Mouse (Mus musculus) yolk sac, embryonic 10.5 days (tissue): ENCODE measurements around the gene Ap2s1.
"Not testable (repeated sequence)": the region's sequence is repeated elsewhere in the genome, so short reads cannot be mapped to it uniquely, and the experiment has no call there.

ENCODE experiments used
- DNase-seq: peaks from one replicate; pipeline ENCODE4 v3.0.0-alpha.2; 2017; ENCODE audit warnings: low spot score

Ap2s1 gene

DNA sequence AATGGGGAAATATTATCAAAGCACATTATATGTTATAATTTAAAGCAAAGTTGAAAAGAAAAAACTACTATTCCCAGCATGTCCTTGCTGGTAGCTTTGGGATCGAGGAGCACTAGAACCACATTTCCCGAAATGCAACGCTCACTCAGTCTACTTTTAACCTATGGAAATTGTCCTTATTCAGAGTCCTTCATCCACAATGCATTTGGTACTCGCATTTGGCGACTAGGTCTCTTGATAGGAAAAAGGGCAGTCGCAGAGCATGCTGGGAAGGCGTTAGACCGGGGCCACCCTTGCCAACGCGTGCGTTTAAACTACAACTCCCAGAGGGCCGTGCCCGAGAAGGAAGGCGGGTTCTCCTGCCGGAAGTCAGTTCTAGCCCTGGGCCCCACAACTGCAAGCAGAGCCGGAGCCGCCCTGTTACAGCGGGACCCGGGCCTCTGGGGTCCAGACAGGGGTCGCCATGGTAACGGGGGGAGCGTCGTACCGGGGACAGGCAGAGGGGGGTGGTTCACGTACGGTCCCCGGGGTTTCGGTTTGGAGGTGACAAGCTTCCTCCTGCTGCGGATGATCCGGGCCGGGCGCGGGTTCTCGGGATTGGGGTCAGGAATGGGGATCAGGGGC lies at the start of gene Ap2s1:
Gene Ap2s1, plus strand, starts transcription at position 338 of the 624 bp plus-strand sequence.
- peak; percentile 98 for DNase-seq

DNA sequence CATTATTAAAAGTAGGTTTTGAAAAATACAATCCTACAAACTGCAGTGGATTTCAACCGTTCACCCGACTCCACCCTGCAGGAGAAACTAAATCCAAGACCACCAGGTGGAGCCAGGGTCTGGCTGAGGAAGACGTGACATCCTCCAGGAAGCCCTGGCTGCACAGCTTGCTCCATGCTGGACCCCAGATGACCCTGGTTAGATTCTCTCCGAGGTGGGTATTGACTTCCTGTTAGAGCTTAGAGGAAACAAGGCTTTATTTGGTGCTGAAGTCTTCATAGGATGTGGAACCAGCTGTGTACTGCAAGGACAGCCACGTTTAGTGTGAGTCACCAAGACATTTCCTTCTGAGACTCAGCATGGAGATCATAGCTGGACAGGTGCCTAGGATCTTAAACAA lies 49.0 kb upstream of the Ap2s1 start:
- DNase-seq: no peak

DNA sequence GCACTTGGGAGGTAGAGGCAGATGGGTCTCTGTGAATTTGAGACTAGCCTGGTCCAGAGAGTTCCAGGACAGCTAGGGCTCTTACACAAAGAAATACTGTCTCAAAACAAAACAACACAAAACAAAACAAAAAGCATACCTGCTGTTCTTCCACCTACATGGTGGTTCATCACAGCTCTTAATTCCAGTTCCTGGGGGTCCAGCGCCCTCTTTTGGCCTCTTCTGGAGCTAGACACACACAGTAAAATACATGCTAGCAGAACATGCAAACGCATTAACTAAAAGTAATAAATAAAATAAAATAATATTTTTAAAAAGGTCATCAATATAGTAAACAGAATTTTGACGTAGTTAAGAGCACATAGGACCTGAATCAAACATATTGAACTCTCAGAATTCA lies 43.2 kb upstream of the Ap2s1 start:
- DNase-seq: no peak

DNA sequence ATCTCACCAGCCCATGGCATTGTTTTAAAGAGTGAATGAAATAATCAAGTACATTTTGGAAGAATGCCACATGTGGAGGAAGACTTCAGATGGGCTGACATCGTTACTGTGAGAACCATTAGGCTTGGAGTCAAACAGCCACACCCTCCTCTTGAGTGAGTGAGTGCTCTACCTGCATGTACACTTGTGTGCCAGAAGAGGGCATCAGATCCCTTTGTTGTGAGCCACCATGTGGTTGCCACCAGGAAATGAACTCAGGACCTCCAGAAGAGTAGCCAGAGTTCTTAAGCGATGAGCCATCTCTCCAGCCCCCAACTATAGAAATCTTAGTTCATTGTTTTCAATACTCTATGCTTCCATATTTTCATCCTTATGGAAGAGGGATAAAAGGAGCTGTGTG lies 39.2 kb upstream of the Ap2s1 start:
- DNase-seq: no peak

DNA sequence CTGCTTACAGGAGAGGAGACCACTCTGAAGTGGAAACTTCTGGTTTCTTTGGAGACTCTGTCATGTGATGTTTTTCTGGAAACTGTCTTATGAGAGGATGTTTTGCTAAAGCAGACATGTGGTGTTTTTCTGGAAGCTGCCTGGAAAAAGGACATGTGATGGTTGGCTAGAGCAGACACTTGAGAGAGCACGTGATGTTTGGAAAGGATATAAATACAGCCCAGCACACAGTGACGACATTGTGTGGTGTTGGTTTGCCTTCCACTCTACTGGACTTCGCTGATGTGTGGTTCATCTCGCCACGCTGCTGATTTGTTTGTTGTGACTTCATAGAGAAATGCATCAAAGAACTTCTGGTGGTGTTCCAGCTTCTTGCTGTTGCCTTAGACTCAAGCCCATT lies 37.6 kb upstream of the Ap2s1 start:
- DNase-seq: no peak

DNA sequence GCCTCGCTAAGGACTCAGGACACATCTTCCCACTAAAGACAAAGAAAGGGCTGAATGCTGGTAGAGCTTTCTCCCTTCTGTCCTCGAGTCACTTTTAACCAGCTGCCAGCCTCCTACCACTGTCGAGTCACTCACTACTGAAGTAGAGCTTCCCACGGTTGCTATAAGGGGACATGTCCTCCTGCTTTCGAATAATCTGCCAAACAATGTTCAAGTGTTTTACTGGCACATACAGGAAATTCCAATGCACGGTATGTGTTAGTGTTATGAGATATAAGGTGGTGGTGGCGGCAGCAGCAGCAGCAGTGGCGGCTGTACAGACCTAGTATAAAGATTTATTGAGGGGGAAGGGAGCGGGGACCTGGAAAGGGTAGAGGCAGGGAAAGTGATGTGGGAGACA lies 31.8 kb upstream of the Ap2s1 start:
- DNase-seq: no peak

DNA sequence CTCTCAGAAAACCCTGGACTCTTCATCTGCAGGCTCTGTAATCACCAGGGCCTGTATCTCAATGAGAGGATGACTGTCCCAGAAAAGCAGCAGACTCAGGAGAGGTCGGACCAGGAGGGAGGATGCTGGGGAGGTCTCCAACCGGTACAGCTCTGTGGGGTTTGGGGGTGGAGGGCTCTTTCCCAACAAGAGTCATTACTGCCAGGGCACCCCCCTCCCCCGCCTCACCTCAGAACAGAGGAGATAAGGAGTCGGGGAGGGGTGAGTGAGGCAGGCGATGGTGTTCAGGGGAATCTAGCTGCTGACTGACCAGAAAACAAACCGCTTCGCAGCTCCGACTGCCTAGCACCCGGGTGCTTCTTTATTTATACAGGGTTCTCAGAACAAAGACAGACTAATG lies 30.0 kb upstream of the Ap2s1 start:
- DNase-seq: no peak

DNA sequence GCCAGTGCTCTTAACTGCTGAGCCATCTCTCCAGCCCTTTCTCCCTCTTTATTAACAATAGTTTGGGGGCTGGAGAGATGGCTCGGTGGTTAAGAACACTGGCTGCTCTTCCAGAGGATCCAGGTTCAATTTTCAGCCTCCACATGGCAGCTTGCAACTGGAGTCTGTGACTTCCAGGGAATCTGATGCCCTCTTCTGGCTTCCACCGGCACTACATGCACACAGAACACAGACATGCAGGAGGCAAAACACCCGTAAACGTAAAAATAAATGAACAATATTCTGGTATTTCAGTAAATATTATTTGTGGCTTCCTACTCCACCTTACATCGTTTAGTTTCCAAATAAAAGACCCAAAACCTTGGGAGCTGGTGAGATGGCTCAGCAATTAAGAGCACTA lies 27.6 kb upstream of the Ap2s1 start:
- DNase-seq: no peak

DNA sequence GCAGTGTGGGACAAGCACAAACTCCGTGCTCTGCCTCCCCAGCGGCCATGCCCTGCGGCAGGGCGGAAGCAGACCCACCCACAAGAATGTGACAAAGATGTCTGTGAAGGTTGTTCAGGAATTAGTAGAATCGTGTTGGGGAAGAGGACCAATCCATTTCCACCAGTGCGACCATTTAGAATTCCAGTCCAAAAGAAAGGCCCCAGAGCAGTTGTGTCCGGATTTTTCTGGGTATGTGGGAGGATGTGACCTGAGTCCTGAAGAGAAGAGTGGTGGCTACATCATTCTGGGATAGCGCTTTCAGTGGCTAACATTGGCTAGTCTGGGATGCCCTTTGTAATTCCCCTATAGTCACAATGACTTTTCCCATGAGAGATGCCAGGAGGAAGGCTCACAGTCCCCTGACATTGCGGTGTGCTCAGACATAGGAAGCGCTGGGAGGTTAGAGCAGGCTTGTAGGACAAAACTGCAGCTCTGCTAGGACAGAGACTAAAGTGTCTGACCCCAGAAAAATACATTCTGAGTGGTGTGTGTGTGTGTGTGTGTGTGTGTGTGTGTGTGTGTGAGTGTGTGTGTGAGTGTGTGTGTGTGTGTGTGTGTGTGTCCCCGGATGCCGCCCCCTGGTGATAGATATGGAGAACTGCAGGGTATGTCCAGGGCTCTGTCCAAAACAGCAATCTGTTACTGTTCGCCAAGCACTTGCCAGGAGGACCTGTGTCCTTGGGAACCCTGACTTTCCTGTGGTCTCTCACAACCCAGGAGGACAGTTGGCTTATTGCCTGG lies 25.4 kb upstream of the Ap2s1 start:
- DNase-seq: no peak

DNA sequence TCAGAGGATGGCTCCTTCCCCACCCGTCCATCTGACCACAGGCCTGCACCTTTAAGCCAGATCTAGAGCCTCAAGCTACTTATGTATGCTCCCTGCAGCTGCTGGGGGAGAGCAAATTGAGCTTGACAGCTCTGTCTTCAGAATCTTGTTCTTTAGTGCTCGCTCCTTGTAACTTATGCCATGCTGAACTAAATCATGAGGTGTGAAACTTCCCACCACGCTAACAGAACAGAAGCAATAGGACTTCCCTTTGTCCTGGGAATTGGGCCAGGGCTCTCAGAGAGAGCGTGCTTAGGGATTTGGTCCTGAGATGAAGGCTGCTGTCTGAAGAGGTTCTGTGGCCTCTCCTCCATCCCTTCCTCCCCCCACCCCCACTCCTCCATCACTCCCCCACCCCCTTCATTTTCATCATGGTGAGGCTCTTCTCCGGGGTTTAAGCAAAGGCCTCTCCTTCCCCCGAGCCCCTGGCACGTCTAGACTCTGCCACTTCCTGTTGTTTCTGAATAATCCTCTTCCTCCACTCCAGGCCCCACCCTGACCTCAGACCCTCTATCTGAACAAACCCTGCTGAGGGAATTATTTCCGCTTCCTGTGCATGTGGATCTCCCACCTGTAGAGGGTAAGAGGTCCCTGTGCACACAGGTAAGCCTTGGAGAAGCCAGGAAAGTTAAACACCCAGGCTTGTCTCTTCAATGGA lies 21.6 kb upstream of the Ap2s1 start:
- DNase-seq: not testable (repeated sequence)

DNA sequence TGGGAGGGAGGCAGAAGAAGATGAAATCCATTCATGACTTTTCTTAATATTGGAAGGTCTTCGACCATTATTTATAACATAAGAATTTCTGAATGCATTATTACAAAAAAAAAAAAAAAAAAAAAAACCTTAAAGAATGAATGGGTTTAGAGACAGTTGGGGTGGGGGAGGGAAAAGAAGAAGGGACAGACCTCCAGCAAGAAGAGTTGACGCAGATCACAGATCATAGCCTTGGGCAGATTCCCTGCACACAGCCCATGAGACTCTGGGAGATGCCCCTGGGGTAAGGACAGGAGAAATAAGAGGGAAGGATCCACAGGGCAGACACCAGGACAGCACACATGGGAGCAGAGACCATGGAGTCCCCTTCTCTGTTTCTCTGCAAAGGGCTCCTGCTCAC lies 16.6 kb upstream of the Ap2s1 start, which contains the start of gene Ceacam9:
Gene Ceacam9, plus strand, starts transcription at position 301 of the 400 bp plus-strand sequence.
- no peak for DNase-seq

DNA sequence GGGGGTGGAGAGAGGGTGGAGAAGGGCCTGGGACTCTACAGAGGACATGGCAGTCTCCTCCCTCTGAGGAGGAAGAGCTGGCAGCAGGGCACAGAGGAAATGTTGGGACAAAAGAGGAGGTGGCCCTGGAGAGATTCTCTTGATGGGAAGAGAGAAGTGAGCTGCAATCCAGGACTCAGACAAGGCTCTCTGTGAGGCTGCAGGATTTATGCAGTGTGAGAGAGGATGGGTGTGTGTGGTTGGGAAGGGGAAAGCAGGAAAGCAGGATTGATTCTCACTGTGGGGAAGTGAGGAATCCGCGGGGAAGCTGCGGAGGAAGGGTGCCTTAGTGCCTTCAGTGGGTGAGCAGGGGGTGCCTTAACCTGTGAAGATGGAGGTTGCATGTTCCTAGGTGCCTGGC lies 15.7 kb upstream of the Ap2s1 start:
- DNase-seq: not testable (repeated sequence)

DNA sequence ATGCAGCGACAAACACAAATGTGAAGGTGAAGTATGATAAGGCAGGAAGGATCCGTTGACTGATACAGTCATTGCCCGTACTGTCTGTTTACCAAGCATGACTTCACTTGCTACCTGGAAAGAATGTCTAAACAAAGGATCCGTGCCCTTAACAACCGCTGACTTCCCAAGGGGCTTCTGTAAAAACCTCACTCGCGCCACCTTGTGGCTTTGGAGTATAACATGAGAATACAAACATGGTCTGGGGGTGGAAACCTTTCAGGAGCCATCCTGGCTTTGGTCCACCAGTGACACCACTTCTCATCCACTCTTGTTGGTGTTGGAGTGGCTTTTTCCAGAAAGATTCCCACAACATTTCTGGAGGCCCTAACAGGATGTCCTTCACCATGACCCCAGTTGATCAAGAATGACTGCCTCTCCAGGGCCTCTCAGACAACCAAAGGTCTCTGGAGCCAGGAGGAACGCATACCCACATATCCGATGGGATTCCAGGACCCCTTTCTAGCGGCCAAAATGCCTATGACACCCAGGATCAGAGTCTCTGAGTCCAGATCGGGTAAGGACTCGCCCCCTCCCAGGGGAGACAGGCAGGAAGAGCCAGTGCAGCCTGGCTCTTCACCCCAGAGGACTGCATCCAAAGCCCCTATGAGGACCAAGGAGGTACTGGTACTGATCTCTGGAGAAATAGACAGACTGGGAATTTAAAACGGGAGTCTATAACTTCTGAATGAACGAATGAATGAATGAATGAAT lies 9.4 kb upstream of the Ap2s1 start:
- peak; percentile 66 for DNase-seq

DNA sequence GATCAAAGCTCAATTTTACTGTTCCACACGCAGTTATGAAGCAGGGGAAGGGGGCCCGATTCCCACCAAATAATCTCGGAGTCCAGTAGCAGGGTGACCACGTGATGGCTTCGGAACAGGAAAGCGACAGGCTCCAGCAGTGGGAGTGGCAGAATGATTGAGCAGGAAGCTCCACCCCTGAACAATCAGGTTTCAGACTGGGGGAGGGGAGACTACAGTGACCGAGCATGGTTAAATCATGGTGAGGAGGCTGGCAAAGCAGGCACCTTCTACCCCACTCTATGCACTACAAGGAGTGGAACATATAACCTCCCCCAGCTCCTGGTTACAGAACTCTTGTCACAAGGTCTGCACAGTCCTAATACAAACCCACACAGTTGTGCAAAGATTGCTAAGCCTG lies 8.6 kb upstream of the Ap2s1 start:
- not testable (repeated sequence) for DNase-seq

DNA sequence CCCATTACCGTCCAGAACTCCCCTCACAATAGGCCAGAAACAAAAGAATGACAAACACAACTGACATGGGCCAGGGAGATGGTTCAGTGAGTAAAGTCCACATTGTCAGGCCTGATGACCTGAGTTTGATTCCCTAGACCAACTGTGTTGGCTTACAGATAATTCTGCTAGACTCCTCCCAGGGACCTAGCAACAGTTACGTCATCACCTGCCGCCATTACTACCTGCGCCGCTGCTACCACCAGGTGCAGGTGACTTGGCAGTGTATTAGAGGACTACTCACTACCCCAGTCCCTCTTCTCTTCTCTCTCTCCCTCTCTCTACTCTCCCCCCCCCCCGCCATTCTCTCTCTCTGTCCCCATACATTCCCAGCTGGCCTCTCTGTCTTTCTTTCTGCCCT lies 7.4 kb upstream of the Ap2s1 start:
- no peak for DNase-seq

DNA sequence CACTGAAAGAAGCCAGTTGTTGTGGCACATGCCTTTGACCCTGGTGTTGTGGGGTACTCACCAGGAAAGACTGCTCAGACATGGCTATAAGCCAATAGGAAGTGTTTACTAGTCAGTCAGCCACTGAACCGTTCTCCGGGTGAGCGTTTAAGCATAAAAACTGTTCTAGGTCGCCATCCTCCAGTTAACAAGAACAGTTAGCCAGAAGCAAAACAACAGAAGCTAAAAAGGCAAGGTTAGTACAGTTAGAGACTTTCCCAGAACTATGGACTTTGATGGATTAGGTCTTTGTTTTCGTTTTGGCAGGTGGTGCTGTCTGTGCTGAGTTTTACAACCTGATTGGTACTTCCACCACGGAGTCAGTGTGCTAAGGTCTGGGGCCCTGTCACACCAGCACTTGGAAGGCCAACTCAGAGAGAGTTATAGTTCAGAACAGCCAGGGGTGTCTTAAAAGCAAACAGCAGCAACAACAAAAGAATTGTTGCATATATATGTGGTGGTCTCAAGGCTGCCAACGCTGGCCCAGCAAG lies 6.3 kb upstream of the Ap2s1 start:
- DNase-seq: no peak

DNA sequence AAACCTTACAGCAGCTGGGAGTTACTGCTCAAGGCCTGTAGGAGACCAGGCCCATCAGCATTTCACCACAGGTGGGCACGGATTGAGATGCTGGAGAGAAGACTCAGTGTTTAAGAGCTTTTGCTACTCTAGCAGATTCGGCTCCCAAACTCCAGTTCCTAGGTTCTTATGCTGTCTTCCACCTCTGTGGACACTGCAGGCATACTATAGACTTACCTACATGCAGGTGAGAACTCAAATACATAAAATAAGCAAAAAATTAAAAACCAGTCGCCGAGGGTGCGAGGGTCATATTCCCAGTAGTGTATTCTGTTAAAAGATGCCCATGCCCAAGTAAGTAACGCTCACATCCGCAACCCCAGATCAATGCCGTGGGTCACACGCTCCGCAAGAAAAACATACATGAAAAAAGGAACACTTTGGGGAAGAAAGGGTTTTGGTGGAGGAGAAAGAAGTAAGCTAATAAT lies 571 bp upstream of the Ap2s1 start:
- no peak for DNase-seq

DNA sequence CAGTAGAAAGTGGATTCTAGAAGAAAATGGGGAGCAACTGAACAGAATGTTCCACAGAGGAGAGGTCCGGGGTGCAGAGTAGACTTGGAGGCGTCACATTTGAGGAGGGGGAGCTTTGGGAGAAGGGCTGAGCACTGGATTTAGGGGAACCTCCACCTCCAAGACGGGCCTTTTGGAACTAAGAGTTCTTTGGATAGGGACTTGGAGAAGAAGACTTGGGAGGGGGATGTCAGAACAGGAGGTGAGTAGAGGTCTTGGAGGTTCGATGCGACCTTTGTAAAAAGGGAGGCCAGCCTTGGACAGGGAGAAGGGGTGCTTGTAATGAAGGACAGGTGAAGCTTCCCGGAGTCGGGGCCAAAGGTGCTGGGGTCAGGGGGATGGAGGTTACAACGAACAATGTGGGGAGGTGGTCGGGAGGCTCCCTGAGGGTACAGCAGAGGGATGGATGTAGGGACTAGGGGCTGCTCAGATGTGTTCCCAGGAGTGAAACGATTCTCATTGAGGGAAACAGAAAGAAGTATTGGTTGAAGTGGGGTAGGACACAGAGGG lies 920 bp downstream of the Ap2s1 start:
- DNase-seq: no peak

DNA sequence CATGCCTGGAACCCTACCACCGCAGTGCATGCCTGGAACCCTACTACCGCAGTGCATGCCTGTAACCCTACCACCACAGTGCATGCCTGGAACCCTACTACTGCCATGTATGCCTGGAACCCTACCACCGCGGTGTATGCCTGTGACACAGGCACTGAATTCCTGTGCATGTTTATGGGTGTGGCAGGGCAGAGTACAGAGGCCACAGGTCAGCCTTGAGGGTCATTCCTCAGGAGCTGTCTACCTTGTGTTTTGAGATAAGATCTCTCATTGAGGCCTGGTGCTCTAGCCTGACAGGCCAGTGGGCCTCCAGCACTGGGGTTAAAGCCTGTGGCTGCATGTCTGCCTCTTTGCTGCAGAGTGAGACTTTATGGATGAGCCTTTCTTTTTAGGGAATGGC lies 7.2 kb downstream of the Ap2s1 start:
- peak; percentile 66 for DNase-seq

DNA sequence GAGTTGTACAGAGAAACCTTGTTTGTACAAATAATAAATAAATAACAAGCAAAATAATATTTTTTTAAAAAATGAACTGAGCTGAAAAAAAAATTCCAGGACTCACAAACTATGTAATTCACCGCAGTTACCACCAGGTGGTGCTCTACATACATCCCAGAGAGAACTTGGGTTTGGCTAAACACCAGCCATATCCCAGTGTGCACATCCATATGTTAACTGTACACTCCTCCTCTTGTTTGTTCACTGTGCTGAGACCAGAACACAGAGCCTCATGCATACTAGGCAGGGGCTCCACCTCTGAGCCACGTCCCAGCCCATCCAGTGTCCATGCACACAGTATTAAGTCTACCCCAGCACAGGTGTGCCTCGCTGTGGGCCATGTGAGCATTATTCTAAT lies 7.9 kb downstream of the Ap2s1 start:
- peak; percentile 31 for DNase-seq

DNA sequence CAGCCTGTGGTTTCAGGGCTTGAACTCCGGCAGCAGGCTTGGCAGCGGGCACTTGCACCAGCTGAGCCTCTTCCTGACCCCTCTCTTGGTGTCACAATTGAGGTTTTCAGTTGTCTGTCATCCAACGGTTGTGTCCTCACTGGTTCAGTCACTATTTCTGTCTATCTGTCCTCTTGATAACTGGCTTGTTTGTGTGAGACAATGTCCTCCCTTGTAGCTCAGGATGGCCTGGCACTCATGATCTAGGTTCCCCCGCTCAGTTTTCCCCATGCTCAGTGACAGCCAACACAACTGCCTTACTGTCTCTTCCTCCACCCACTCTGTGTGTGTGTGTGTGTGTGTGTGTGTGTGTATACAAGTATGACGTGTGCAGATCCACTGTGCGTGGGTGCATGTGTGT lies 9.4 kb downstream of the Ap2s1 start:
- DNase-seq: no peak

DNA sequence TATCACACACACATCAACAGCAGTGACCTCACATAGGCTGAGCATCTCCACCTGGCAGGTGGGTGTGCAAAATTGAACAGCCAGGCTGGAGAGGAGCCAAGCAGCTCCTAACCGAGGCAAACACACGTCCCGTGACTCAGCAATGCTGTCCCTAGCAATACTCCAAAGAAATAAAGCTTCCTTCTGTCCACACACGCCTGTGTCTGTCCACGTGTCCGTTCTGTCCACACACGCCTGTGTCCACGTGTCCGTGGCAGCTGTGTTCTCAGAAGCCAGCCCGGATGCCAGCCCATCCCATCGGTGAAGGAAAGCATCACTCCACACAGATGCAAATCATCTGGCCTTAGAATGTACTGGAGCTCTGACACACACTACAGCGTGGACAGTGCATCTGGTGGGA lies 13.8 kb downstream of the Ap2s1 start:
- DNase-seq: no peak
